Mouse (Mus musculus): ENCODE data around the gene Armh1.
A peak's percentile ranks its signal among the peaks of the same experiment; 100 is the strongest.

Gene Armh1

DNA sequence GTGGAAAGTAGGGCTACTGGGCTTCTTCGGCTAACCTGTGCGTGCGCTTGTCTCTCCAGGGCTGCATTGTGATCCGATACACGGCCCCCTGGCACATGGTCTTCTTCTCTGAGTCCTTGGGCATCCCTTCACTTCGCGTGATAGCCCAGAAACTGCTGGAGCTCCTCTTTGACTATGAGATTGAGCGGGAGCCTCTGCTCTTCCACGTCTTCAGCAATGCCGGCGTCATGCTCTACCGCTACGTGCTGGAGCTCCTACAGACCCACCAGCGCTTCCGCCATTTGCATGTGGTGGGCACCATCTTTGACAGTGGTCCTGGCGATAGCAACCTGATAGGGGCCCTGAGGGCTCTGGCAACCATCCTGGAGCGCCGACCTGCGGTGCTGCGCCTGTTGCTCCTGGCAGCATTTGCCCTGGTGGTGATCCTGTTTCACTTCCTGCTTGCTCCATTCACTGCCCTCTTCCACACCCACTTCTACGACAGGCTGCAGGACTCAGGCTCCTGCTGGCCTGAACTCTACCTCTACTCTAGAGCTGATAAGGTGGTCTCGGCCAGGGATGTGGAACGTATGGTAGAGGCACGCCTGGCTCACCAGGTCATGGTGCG is 16.0 kb upstream of the Armh1 start:
- no peak for DNase-seq (ENCODE audit: low read depth, low spot score)

DNA sequence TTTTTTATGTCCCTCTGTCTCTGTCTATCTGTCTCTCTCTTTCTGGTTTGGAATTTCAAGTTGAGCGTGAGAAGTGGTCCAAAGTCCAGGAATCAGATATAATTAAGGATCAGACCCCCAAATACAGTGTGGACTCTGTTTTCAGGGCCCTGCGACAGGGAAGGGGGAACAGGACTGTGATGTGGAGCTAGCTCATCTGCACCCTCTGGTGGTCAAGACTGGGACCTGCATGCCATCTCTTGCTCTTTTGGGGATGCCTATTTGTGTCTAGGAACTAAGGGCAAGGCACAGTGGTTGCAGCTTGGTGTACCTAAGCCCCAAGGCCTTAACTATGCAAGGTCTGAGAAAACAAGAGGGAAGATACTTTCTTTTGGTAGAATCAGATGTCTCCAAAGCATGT is 15.4 kb upstream of the Armh1 start:
- DNase-seq (ENCODE audit: low read depth, low spot score), result peak; percentile 85

DNA sequence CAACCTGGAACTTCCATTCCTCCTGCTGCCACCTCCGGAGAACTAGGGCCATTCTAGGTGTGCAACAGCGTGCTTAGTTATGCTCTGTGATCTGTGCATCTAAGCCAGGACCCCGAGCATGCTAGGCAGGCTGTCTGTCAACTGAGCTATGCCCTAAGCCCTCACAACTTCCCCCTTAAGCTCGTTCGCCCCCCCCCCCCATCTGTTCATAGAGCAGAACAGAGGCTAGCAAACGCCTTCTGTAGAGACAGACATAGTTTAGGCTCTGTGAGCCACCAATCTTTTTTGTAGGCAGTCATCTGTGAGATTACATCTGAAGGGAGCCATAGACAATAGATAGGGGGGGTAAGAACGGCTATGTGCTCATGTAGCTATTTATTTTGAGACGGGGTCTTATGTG is 11.1 kb upstream of the Armh1 start:
- no peak for DNase-seq (ENCODE audit: low read depth, low spot score)

DNA sequence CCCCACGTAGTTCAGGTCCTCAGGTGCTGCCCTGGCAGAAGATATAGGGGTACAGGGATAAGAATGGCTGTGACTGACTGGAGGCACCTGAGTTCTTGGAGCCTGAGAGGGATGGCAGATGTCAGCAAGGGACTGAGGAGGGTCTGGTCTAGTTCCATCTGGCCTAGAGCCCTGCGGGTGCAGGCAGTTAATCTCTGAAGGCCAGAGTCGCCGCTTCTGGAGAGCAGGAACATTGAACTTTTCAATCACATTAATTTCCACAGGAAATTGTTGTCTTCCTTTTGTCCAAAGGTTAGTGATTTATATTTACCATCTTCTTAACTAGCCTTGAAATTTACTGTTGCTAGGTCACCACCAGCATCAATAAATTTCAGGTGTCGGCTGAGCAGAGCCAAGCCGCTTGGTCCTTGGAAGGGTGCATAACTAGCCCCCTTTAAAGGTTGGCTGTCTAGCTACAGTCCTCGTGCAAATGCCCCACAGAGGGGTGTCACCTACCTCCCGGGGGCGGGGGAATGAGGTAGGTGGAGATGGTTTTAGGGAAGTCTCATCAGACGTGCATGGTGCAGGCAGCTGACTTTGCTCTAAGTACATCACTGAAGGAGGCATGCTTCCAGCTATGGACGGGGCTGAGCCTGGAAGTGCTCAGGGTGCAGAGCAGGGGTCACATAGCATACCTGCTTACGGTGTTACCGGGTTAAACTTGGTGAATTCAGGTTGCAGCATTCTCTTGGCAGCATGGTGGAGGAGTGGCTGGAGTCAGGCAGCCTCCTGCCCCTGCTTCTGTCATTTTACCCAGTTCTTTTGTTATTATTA is 10.4 kb upstream of the Armh1 start:
- DNase-seq (ENCODE audit: low read depth, low spot score), result no peak

DNA sequence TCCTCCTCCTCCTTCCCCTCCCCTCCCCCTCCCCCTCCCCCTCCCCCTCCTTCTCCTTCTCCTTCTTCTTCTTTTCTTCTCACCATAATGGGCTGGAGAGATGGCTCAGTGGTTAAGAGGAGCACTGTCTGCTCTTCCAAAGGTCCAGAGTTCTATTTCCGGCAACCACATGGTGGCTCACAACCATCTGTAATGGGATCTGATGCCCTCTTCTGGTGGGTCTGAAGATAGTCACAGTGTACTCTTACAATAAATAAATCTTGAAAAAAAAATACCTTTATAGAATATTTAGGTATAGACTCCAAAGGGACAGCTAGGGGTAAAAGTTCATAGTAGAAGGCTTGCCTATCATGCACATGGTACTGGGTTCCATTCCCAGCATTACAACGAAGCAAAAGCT is 9.3 kb upstream of the Armh1 start:
- DNase-seq (ENCODE audit: low read depth, low spot score), result no peak

DNA sequence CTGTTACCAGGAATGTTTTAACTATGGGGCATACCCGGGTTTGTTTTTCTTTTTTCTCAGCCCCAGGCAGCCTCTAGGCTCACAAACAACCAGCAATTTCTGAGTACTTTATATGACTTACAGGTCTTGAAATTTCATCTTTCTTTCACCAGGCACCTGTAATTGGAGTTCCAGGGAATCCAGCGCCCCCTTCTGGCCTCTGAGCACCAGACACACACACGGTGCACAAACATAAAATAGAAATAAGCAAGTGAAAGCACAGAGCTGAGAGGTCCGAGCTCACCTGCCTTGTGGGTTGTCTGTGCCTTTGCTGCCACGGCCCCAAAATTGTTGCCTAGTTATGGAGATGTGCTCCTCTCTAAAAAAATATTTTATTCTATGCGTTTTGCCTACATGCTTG is 8.0 kb upstream of the Armh1 start:
- peak; percentile 29 for DNase-seq (ENCODE audit: low read depth, low spot score)

DNA sequence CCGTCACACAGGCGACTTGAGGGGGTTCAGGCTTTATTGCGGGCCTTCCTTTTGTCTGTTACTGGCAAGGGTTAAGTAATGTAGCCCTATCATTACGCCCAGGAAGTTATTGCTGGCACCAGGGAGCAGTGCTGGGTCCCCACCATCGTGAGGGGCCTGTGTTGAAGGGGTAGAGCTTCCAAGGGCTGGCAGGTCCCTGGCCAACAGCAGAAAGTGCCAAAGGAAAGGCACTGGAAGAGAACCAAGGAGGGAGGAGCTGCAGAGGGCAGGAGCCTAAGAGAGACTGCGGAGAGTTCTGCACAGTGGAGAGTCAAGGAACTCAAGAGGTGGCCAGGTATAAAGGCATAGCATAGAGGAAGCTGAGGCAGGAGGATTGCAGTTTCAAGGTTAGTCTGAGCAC is 2.7 kb upstream of the Armh1 start:
- no peak for DNase-seq (ENCODE audit: low read depth, low spot score)

DNA sequence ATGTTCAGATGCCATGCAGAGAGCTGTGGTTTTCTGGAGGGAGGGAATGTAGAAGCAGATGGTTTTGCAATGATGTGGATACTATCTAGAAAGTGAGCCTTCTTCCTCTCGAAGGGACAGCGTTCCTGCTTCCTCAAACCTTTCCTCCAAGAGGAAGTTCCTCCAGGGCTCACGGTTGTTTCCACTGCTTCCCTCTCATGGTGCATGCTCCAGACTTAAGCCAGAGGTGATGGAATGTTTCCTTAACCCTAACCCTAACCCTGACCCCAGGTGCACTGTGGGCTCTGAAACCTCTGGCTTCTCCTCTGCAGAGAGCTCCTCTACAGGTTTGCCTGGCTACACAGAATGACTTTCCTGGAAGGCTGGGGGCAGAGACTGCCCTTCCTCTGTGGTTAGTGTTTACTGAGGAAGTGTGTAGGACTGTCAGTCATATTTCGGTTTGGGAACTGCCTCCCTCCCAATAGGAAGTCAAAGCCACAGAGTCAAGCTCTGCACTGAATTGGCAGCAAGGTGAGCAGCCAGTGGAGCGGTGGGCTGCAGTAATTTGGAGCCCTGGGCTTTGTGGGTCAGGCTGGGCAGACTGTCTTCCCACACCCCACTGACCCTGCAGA is 2.2 kb upstream of the Armh1 start:
- no peak for DNase-seq (ENCODE audit: low read depth, low spot score)

DNA sequence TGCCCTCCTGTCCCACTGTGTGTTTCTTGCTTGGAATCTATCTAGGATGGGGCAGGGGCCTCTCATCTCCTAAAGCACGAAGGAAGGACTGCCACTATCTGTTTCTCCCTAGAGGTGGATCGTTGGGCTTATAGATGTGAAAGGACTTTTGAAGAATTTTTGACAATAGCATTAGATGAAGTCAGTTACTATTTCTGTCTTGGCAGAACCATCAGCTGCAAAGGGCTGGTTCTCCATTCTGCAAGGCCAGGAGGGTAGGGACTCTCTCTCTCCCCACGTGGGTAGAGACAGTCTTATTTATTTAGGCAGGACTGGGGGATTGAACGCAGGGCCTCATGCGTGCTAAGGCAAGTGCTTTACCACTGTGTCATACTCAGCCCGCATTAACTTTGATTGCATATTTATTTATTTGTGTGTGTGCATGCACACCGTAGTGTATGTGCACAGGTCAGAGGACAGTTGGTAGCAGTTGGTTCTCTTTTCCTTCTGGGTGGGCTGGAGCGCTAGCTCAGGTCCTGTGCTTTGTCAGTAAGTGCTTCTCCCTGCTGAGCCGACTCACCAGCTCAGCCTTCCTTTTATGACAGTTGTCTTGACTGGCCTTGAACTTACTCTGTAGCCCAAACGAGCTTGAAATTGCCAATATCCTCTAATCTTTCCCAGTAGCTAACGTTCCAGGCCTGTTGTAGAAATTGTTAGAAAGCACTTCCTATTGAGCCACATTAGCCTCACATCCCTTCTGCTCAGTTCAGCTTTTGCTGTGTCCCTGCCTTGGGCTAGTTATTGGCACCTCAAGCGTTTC is 1.5 kb upstream of the Armh1 start:
- DNase-seq (ENCODE audit: low read depth, low spot score), result no peak

DNA sequence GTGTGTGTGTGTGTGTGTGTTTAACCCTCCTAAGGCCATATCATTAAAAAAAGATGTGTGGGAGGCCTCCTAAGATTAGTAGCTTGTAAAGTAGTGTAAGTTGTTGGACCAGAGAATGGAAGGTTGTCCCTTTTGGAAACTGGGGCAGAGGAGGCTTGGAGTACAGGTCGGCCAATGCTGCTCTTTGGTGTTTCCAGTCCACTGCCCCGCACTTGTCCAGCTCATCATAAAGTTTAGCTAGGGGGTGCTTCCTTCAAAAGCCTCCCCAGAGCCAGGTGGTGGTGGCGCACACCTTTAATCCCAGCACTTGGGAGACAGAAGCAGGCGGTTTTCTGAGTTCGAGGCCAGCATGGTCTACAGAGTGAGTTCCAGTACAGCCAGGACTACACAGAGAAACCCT is 830 bp upstream of the Armh1 start:
- DNase-seq (ENCODE audit: low read depth, low spot score), result no peak

DNA sequence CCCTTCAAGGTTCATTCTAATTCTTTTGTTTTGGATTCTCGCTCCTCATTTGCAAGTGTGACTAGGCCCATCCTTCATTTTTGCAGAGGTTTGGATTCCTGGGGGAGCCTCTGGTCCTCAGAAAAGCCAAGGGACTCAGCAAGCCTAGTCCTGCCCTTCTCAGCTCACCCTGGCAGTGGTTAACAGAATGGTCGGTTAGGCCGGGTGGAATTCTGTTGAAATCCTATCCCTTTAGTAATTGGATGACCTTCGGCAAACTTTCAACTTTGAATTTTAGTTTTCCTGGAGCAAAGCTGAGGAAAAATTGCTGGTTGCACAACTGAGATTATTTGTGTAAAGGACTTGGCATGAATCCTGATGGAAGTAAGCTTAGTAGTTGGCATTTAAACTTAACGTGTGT is 426 bp upstream of the Armh1 start:
- no peak for DNase-seq (ENCODE audit: low read depth, low spot score)

DNA sequence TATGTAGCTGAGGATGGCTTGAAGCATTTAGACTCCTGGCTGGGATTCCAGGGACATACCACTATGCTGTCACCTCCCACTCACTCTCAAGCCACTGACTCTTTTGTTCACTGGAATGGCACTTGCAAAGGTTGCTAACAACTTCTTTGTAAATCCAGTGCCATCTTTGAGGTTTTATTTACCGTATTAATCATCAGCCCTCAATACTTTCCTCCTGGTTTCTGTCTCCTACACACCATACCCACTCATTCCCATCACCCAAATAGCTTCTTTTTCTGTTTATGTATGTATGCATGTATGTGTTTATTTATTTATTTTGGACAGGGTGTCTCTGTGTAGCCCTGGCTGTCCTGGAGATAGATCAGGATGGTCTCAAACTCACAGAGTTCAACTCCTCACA is 943 bp downstream of the Armh1 start:
- no peak for DNase-seq (ENCODE audit: low read depth, low spot score)

DNA sequence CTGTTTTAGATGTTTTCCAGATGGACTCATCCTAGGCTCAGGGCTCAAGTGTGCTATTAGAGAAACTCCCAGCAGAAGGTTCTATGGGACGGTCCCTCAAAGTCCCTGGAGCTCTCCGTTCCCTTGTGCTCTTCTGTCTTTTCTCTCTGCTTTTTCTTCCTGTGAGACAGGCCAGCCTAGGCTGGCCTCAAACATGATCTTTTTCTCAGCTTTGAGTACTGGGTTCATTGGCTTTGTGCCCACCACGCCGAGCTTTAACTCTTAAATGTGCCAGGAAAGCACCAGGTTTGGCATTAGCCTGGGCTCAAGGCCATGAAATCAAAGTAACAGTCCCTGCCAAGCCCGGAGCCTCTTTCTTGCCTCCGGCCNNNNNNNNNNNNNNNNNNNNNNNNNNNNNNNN is 11.1 kb downstream of the Armh1 start:
- DNase-seq (ENCODE audit: low read depth, low spot score), result no peak

DNA sequence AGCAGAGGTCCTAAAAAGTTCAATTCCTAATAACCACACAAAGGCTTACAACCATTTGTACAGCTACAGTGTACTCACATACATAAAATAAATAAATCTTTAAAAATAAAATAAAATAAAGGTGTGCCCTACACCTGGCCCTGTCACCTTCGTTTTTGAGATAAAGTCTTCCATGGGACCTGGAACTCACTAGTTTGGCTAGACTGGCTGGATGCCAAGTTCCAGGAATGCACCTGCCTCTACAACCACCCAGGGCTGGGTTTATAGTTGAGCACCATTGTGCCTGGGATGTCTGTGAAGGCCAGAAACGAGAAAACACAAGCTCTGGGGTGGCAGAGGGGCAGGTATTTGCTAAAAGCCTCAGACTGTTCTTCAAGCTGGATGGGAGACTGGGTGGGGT is 12.8 kb downstream of the Armh1 start:
- no peak for DNase-seq (ENCODE audit: low read depth, low spot score)

DNA sequence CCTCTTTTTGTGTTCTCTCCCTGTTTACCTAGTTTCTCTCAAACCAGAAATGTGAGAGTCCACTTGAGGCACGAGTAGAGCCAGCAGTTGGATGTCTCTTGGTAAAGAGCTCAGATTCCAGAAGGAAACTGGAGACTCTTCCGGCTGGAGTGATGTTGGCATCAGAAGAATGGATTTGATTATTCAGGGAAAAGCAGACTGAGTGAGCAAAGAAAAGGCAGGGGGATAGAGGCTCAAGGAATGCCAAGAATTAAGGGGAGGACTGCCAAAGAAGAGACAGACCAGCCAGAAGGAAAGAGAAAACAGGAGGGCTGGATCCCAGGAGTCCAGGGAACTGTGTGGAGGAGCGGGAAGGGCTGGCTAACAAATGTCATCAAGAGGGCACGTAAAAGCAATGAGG is 16.1 kb downstream of the Armh1 start:
- no peak for DNase-seq (ENCODE audit: low read depth, low spot score)

DNA sequence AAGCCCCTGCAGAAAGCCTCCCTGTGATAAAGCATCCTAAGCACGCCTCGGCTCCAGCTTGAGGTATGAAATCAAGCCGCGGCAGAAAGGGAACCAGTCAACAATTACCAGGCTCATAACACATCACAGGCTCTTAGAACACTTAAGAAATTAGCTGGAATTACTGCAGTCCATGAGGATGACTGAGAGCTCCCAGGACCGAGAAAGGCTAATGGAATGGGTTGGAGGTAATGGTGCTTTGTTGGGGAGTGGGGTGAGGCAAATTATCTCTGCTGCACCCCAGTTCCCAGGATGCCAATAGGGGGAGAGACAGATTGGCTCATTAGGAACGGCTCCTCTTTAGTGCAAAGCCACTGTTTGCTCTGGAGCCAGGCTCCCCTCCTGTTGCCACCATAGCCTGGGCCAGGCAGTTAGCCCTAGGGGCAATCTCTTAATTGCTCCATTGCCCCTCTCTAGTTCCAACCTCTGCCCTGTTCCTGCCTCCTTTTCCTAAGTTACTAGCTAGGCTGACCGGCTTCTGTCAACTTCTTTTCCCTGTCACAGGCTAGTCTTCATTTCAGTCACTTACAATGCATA is 17.7 kb downstream of the Armh1 start:
- no peak for DNase-seq (ENCODE audit: low read depth, low spot score)

DNA sequence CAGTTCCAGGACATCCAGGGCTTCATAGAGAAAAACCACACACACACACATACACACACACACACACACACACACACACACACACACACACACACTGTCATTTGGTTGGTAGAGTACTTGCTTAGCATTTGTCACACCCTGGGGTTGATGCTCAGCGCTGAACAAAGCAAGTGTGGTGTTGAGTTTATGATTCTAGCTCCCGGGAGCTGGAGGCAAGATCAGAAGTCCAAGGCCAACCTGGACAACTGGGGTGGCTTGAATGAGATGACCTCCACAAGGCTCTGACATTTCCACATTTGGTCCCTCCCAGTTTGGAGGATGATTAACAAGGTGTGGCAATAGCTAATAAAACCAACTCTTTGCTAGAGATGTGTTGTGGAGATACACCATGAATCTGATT is 20.7 kb downstream of the Armh1 start:
- no peak for DNase-seq (ENCODE audit: low read depth, low spot score)

DNA sequence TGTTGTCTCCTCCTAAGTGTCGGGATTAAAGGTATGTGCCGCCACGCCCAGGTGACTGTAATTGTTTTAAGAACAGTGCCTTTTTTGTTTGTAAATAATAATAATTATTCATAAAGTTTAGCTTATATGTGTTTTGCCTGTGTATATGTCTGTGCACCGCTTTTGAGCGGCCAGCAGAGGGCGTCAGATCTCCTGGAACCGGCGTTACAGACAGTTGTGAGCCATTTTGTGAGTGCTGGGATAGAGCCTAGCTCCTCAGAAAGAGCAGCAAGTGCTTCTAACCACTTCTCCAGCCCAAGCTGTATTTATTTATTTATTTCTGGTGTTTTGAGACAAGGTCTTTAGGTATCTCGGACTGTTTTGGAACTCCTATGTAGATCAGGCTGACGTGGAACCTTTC is 21.6 kb downstream of the Armh1 start:
- DNase-seq (ENCODE audit: low read depth, low spot score), result peak; percentile 37

DNA sequence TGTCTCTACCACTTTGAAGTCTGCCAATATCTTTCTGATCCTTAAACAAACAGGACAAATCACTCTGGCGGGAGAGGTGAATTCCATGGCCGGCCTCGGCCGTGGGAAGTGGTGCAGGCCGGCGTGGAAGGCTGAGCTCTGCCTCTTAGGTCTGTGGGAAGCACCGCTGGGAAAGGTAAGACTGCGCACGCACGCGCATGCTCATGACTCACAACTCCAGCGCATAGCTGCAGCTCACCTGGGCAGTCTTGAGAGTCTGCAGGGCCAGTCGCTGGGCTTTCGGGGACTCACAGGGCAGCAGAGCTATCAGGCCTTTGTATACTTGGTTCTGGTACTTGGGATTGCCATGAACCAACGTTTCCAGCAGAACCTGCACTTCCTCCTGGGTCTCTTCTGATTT is 22.3 kb downstream of the Armh1 start:
- DNase-seq (ENCODE audit: low read depth, low spot score), result no peak

DNA sequence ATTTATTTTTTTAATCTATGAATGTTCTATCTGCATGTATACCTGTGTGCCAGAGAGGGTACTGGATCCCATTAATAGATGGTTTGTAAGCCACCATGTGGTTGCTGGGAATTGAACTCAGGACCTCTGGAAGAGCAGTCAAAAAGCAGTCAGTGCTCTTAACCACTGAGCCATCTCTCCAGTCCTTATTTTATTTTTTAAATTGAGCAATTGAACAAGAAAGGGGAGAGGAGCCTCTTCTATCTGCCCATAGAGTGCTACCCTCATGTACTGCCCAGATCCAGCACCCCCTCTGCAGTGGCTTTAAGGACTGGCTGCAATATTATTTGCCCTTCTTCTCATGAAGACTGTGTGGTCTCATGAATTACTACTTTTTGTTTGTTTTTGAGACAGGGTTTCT is 26.7 kb downstream of the Armh1 start:
- DNase-seq (ENCODE audit: low read depth, low spot score), result no peak

DNA sequence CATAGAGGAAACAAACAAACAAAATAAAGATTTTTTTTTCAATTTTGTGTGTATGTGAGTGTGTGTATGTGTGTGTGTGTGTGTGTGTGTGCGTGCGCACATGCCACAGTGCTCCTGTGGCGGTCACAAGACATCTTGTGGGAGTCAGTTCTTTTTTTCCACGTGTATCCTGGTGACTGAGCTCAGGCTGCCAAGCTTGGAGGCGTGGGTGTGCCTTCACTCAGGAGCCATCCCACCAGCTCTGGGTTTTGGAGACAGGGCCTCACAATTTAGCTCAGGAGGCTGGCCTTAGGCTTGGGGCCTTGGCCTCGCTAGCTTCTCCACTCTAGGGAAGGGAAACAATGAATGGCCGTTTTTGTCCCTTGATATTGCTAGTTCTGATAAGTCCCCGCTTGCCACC is 27.8 kb downstream of the Armh1 start:
- DNase-seq (ENCODE audit: low read depth, low spot score), result no peak

DNA sequence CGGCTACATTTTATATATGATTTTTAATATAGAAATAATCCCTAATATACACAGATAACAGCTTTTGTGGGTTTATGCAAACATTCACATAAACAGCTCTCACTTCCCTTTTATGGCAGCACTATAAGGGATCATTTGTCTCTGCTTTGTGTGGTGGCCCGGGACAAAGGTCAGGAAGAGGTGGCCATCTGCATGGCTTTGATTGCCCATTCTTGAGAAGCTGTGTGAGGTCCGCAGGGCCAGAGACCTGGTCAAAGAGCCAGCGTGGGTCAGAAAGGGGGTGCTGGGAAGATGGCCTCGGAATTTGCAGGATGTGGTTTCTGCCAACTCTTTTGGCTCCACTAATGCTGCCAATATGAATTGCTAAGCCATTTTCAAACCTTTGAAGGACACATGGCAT is 28.9 kb downstream of the Armh1 start:
- no peak for DNase-seq (ENCODE audit: low read depth, low spot score)
